Mouse (Mus musculus): ENCODE data around the gene Elf3. TPM values are rescaled to one million over a fixed set of nuclear protein-coding genes. Genes with fewer than 3 reads are reported as not detected.
"Not testable (repeated sequence)": the region's sequence is repeated elsewhere in the genome, so short reads cannot be mapped to it uniquely, and the experiment has no call there.

Elf3 gene
- polyA plus RNA-seq, 1 experiment from 2014 or later = 9.0 TPM

DNA sequence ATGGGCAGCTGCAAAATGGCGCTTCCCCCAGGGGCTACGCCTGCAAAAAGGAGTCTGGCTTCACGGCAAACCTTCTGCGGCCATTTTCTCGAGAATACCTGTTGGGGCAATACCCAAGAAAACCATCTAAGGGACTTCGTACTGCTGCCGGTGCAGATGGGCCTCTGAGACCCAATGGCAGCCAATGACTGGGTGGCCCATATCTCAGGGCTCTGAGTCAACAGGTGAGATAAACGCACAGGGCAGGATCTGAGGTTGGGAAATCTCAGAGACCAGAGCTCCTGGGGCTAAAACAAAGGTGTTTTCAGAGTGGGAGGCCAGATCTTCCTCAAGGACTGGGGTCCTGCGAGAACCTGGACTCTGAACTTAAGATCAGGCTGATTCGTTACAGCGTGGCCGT is 23.6 kb downstream of the Elf3 start:
- Histone ChIP-seq H3K27ac (no peak overlapping the region), H3K4me1 (no peaks in the 10 kb centered on the region), H3K4me3 (no peak overlapping the region), H3K9me3 (no peaks in the 10 kb centered on the region), H3K36me3 (no peaks in the 10 kb centered on the region), H3K4me2 (no peak overlapping the region), H3K9ac (no peak overlapping the region), H3K27me3 (no peaks in the 10 kb centered on the region)
- 85% methylated on average over 12 of the region's 12 CpGs for WGBS
- no peak for ATAC-seq (ENCODE audit: insufficient number of reproducible peaks, insufficient read depth, low FRiP score, low TSS enrichment, low read depth)

DNA sequence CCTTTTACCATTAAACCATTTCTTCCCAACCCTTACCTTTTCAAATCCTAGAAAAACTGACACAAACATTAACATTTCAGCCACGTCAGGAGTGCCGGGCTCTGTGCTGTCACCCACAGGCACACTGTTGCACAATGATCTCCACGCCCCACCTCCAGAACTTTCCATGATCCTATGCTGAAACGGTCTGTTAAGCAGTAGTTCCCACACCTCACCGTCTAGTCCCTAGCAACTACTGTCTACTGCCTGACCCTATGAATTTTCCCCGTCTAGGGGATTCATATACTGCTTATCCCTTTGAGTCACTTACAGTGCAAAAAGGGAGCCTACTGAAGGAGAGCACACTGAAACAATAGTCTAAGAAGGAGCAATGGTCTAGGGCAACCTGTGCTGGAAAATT is 24.4 kb downstream of the Elf3 start:
- H3K9ac ChIP-seq = no peak overlapping the region
- no peaks in the 10 kb centered on the region for H3K9me3 ChIP-seq
- H3K27me3 ChIP-seq = no peaks in the 10 kb centered on the region
- H3K27ac ChIP-seq = no peak overlapping the region
- no peak for ATAC-seq (ENCODE audit: insufficient number of reproducible peaks, insufficient read depth, low FRiP score, low TSS enrichment, low read depth)
- no peaks in the 10 kb centered on the region for H3K36me3 ChIP-seq
- WGBS = 85% methylated on average over 6 of the region's 6 CpGs
- no peak overlapping the region for H3K4me3 ChIP-seq
- H3K4me2 ChIP-seq = no peak overlapping the region
- no peaks in the 10 kb centered on the region for H3K4me1 ChIP-seq

DNA sequence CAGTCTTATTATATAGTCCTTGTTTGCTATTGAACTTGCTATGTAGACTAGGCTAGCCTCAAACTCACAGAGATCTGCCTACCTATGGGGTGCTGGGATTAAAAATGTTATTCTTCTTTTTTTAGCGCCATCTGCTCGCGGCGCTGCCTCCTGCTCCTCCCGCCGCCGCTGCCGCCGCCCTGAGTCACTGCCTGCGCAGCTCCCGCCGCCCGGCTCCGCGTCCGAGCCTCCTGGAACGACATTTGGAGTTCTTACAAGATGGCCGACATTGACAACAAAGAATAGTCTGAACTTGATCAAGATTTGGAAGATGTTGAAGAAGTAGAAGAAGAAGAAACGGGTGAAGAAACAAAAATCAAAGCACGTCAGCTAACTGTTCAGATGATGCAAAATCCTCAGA is 26.5 kb downstream of the Elf3 start:
- not testable (repeated sequence) for H3K4me2 ChIP-seq; H3K27me3 ChIP-seq; H3K9ac ChIP-seq; H3K36me3 ChIP-seq; H3K27ac ChIP-seq; H3K4me1 ChIP-seq; ATAC-seq (ENCODE audit: insufficient number of reproducible peaks, insufficient read depth, low FRiP score, low TSS enrichment, low read depth); H3K9me3 ChIP-seq; H3K4me3 ChIP-seq
- 79% methylated on average over 20 of the region's 20 CpGs for WGBS

DNA sequence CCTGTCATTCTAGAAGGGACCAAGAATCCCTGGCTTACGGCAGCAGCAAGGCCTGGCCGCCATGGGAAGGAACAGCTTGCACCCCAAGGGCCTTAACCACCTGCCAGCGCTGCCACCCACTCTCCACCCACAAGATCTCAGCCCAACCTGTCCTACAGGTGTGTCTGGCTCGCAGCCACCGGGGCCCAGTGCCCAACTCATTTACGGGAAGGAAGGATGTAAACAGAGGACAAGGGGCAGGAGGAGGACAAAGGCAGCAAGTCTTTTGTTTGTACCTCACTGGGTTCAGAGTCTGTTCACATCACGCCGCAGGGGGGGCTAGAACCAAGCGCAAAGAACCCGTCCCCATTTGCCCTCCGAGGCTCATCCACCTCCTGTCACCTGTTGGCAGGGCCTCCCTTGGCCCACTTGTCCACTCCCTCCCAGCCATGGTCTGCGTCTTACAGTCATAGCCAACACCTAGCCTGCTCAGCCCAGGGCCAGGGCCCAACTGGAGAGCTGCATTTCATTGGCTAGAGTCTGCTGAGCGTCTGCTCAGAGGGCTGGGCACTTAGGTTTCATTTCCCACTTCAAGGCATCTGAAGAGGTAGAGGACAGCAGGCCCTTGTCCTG is 30.9 kb downstream of the Elf3 start:
- no peak for ATAC-seq (ENCODE audit: insufficient number of reproducible peaks, insufficient read depth, low FRiP score, low TSS enrichment, low read depth)
- Histone ChIP-seq H3K9ac (no peak overlapping the region), H3K27me3 (no peaks in the 10 kb centered on the region), H3K36me3 (no peaks in the 10 kb centered on the region), H3K9me3 (no peaks in the 10 kb centered on the region), H3K4me2 (no peak overlapping the region), H3K27ac (no peak overlapping the region), H3K4me1 (no peaks in the 10 kb centered on the region), H3K4me3 (no peak overlapping the region)
- 77% methylated on average over 13 of the region's 13 CpGs for WGBS

DNA sequence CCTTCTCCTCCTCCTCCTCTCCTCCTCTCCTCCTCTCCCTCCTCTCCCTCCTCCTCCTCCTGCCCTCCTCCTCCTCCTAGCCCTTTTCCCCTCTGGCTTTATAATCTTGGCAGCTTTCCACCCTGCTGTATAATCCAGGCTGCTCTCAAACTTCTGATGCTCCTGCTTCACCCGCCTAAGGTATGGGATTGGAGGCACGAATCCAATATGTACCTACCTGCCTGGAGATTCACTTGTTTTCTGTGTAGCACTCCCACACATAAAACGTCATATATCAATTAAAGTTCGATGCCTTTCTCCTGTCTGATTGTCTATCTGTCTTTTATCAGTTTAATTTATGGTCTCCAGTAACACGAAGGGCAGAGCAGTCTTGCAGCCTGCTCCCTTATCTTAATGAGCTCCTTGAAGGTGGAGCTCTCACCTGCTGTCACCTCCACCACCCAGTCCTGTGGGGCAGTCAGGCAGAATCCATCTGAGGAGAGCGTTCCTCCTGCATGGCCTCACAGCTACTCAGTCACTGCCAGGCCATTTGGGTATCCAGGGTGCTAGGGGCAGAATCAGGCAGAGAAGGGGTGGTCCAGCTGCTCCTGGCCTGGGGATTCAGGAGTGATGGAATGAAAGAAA is 33.3 kb downstream of the Elf3 start:
- no peaks in the 10 kb centered on the region for H3K4me1 ChIP-seq
- H3K4me2 ChIP-seq = no peak overlapping the region
- H3K27me3 ChIP-seq = no peaks in the 10 kb centered on the region
- H3K36me3 ChIP-seq = no peaks in the 10 kb centered on the region
- H3K4me3 ChIP-seq = no peak overlapping the region
- H3K9me3 ChIP-seq = no peaks in the 10 kb centered on the region
- H3K27ac ChIP-seq = no peak overlapping the region
- WGBS = 61% methylated on average over 6 of the region's 6 CpGs
- H3K9ac ChIP-seq = no peak overlapping the region
- no peak for ATAC-seq (ENCODE audit: insufficient number of reproducible peaks, insufficient read depth, low FRiP score, low TSS enrichment, low read depth)

DNA sequence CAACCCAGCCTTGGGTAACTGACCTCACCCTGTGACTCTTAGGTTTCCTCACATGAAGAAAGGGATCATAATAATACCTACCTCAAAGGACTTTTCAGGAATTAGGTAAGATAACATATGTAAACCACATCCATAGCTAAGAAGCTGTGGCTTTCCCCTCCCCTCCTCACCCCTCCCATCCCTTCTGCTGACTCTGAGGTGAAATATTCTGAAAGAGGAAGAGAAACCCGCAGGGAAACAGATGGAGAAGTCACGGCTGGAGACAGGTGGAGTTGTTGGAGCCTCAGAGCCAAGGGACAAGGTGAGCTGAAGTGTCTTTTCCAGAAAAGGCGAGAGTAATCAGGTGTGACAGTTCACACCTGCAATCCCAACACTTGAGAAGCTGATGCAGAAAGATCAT is 34.2 kb downstream of the Elf3 start:
- Histone ChIP-seq H3K36me3 (no peaks in the 10 kb centered on the region), H3K4me3 (no peak overlapping the region), H3K27ac (no peak overlapping the region), H3K27me3 (no peaks in the 10 kb centered on the region), H3K9me3 (no peaks in the 10 kb centered on the region), H3K4me2 (no peak overlapping the region), H3K4me1 (no peaks in the 10 kb centered on the region), H3K9ac (no peak overlapping the region)
- WGBS = 72% methylated on average over 3 of the region's 3 CpGs
- no peak for ATAC-seq (ENCODE audit: insufficient number of reproducible peaks, insufficient read depth, low FRiP score, low TSS enrichment, low read depth)

DNA sequence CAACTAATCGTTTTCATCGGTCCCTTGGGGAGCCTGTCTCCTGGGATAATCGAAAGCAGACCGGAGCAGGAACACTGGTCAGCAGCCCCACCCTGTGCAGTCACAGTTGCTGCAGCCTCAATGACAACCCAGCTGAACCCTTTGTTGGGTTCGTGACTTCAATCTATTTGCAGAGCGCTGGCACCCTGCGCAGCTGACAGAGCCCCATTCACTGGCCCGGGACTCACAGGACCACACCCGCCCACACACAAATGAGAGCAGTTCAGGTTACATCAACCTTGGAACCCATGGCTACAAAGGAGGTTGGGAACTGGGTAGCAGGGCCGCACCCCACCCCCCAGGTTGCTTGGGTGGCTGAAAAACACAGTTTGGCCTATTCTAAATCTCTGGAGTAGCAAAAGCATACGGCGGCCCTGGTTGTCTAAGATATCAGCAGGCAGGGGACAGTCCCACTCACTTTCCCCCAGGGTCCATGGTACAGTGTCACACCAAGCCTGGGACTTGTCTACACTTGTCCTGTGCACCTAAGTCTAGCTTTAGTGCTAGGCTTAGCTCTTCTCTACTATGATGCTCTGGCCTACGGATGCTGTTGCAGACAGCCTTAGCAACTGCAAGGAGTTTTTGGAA is 40.6 kb downstream of the Elf3 start:
- WGBS = 43% methylated on average over 13 of the region's 13 CpGs
- Histone ChIP-seq H3K4me1 (peaks cover 7% of the 10 kb centered on the region), H3K9me3 (no peaks in the 10 kb centered on the region), H3K9ac (no peak overlapping the region), H3K4me2 (no peak overlapping the region), H3K4me3 (no peak overlapping the region), H3K27me3 (no peaks in the 10 kb centered on the region), H3K36me3 (no peaks in the 10 kb centered on the region), H3K27ac (no peak overlapping the region)
- ATAC-seq (ENCODE audit: insufficient number of reproducible peaks, insufficient read depth, low FRiP score, low TSS enrichment, low read depth) = no peak

DNA sequence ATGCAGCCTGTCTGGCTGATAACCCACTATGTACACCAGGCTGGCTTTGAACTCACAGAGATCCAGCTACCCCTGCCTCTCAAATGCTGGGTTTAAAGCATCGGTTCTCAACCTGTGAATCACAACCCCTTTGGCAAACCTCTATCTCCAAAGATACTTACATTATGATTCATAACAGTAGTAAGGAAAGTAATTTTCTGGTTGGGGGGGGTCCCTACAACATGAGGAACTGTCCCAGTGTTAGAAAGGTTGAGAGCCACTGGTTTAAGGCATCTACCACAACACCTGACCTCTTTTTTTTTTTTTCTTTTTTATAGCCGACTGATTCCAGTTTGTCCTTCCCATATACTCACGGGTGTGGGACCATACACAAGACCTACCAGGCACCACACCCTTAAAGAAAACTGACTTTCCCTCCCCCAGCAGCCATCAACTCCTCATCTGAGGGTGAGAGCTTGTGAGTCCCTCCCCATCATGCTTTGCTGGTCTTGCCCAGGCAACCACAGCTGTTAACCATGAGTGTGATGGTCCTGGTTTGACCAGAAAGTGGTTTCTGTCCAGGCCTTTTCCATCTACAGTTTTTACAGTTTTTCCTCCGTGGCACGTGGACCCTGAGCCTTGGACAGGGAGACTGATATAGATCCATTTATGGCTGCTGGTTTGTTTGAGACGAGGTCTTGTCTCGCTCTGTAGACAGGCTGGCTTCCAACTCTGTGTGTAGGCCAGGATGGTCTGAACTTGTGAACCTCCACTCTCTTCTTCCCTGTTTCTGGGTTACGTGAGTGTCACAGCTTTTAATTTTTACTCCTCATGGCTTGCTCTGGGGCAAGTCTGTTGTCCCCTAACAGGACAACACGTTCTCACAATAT is 44.4 kb downstream of the Elf3 start:
- Histone ChIP-seq H3K27me3 (no peaks in the 10 kb centered on the region), H3K36me3 (no peaks in the 10 kb centered on the region), H3K9me3 (no peaks in the 10 kb centered on the region), H3K4me2 (no peak overlapping the region), H3K27ac (no peak overlapping the region), H3K4me1 (peaks cover 7% of the 10 kb centered on the region), H3K4me3 (no peak overlapping the region), H3K9ac (no peak overlapping the region)
- 89% methylated on average over 9 of the region's 9 CpGs for WGBS
- no peak for ATAC-seq (ENCODE audit: insufficient number of reproducible peaks, insufficient read depth, low FRiP score, low TSS enrichment, low read depth)

DNA sequence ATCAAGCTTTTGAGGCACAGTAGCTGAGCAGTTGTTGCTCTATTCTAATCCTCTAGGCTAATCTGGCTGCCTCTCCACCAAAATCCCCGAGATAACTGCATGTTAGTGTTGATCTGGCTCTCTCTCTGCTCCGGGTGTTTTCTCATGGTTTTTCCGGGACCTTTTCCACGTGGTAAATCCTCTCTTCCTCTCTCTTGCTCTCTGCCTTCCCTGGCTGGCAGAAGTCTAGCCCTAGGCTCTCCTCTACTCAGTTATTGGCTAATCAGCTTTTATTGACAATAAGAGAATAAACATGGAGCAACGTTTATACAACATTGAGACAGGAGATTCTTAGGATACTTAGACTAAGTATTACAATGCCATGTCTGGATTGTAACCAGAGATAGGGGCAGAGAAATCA is 47.9 kb downstream of the Elf3 start:
- WGBS = 53% methylated on average over 5 of the region's 5 CpGs
- no peak overlapping the region for H3K27ac ChIP-seq
- H3K4me3 ChIP-seq = no peak overlapping the region
- H3K4me2 ChIP-seq = no peak overlapping the region
- H3K9ac ChIP-seq = no peak overlapping the region
- no peaks in the 10 kb centered on the region for H3K9me3 ChIP-seq
- no peaks in the 10 kb centered on the region for H3K27me3 ChIP-seq
- H3K4me1 ChIP-seq = no peaks in the 10 kb centered on the region
- no peak for ATAC-seq (ENCODE audit: insufficient number of reproducible peaks, insufficient read depth, low FRiP score, low TSS enrichment, low read depth)
- H3K36me3 ChIP-seq = no peaks in the 10 kb centered on the region

DNA sequence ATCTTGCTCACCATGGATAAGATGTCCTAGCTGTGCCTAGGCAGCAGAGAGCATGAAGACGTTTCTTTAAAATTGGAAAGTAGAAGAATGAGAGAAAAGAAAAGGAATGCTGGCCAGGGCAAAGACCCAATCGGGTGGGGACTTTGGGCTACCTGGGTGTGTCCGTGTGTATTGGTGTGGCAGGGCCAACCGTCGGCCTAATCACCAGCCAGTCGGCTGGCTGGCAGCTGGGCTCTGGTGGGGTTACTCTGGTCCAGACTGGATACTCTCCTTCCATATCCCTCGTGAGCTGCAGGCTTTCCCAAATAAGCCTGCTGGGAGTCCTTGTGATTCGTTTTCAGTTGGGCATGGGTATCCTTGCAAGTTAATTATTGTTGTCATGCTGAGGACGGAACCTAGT is 49.7 kb downstream of the Elf3 start:
- ATAC-seq (ENCODE audit: insufficient number of reproducible peaks, insufficient read depth, low FRiP score, low TSS enrichment, low read depth) = no peak
- H3K4me1 ChIP-seq = peaks cover 5% of the 10 kb centered on the region
- no peaks in the 10 kb centered on the region for H3K9me3 ChIP-seq
- no peak overlapping the region for H3K9ac ChIP-seq
- H3K4me2 ChIP-seq = no peak overlapping the region
- H3K4me3 ChIP-seq = no peak overlapping the region
- no peak overlapping the region for H3K27ac ChIP-seq
- WGBS = 76% methylated on average over 9 of the region's 9 CpGs
- no peaks in the 10 kb centered on the region for H3K36me3 ChIP-seq
- H3K27me3 ChIP-seq = no peaks in the 10 kb centered on the region

DNA sequence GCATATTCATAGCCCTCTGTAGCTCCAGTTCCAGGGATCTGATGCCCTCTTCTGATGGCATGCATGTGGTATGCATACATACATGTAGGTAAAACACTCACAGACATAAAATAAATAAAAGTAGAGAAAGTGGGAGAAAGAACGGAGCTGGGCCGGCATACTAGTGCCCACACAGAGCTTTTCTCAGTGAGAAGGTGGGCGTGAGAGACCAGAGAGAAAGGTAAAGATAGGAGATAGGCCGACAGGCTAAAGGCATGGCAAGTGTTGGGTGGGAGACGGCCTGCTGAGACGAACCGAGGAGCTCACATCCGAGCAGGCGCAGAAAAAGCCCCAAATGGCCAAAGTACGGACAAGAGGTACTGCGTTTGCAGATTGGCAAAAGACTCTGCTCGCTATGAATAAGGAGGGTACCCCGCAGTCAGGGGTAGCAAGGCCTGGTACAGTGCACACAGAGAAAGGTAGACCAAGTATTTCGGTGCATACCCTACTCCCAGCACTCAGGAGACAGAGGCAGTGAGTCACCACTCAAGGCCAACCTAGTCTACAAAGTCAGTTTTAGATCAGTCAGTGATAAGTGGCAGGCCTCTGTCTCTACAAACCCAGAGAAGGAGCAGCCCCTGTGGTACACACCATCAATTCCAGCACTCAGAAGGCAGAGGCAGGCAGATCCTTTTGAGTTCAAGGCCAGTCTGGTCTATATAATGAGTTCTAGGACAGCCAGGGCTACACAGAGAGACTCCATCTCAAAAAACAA is 51.6 kb downstream of the Elf3 start:
- Histone ChIP-seq H3K4me3 (no peak overlapping the region), H3K27me3 (no peaks in the 10 kb centered on the region), H3K9ac (no peak overlapping the region), H3K4me2 (no peak overlapping the region), H3K4me1 (peaks cover 14% of the 10 kb centered on the region), H3K9me3 (no peaks in the 10 kb centered on the region), H3K36me3 (no peaks in the 10 kb centered on the region), H3K27ac (no peak overlapping the region)
- ATAC-seq (ENCODE audit: insufficient number of reproducible peaks, insufficient read depth, low FRiP score, low TSS enrichment, low read depth) = no peak
- WGBS = 92% methylated on average over 14 of the region's 14 CpGs

All from embryonic facial prominence, embryonic 13.5 days (tissue).